Mouse (Mus musculus) testis, adult 2 months (tissue): ENCODE results near the gene Fam120b.

Experiments
- CTCF ChIP-seq: fragments of 200-500 bp; IDR thresholded peaks from 2 replicates; pipeline ENCODE4 v1.5.1; 2012; ENCODE audit warnings: low read depth, mild to moderate bottlenecking, inconsistent platforms, low read length, moderate library complexity; ENCODE audit not compliant: control insufficient read depth, insufficient read depth, insufficient replicate concordance
- POLR2A ChIP-seq: fragments of 200-500 bp; IDR thresholded peaks from 2 replicates; pipeline ENCODE4 v1.6.1; 2012; ENCODE audit warnings: low read depth, mild to moderate bottlenecking, inconsistent platforms, low read length, moderate library complexity; ENCODE audit not compliant: control insufficient read depth

- TF ChIP-seq CTCF (no peak), POLR2A (no peak)
Observed at GRCm38 (mm10) chr17:15461921-15462495, 66.0 kb downstream of the Fam120b start.
